Mouse (Mus musculus): Measurements from ENCODE around the gene Slc4a8.

Gene Slc4a8

GRCm38 (mm10) chr15:100761419-100762185 is at the start of gene Slc4a8:
Gene Slc4a8, plus strand, starts transcription at chr15:100761747.
- DNase-seq (ENCODE audit: low read depth, low spot score): peak; percentile 80

GRCm38 (mm10) chr15:100714470-100714869 is 47.1 kb upstream of the Slc4a8 start:
- no peak for DNase-seq (ENCODE audit: low read depth, low spot score)

GRCm38 (mm10) chr15:100715399-100715993 is 46.1 kb upstream of the Slc4a8 start:
- no peak for DNase-seq (ENCODE audit: low read depth, low spot score)

GRCm38 (mm10) chr15:100717933-100718332 is 43.6 kb upstream of the Slc4a8 start:
- DNase-seq (ENCODE audit: low read depth, low spot score): no peak

- DNase-seq (ENCODE audit: low read depth, low spot score): no peak
These were observed 43.0 kb upstream of the Slc4a8 start for GRCm38 (mm10) chr15:100718572-100718971.

- no peak for DNase-seq (ENCODE audit: low read depth, low spot score)
These were observed 42.3 kb upstream of the Slc4a8 start for GRCm38 (mm10) chr15:100719217-100719616.

GRCm38 (mm10) chr15:100720066-100720465 is 41.5 kb upstream of the Slc4a8 start:
- DNase-seq (ENCODE audit: low read depth, low spot score): peak; percentile 50

- DNase-seq (ENCODE audit: low read depth, low spot score): no peak
These were observed 40.1 kb upstream of the Slc4a8 start for GRCm38 (mm10) chr15:100721445-100721844.

- DNase-seq (ENCODE audit: low read depth, low spot score): no peak
These were observed 39.5 kb upstream of the Slc4a8 start for GRCm38 (mm10) chr15:100722026-100722425.

GRCm38 (mm10) chr15:100722564-100722963 is 39.0 kb upstream of the Slc4a8 start:
- no peak for DNase-seq (ENCODE audit: low read depth, low spot score)

- no peak for DNase-seq (ENCODE audit: low read depth, low spot score)
These were observed 38.0 kb upstream of the Slc4a8 start for GRCm38 (mm10) chr15:100723505-100723904.

- no peak for DNase-seq (ENCODE audit: low read depth, low spot score)
These were observed 34.8 kb upstream of the Slc4a8 start for GRCm38 (mm10) chr15:100726721-100727120.

GRCm38 (mm10) chr15:100727834-100728233 is 33.7 kb upstream of the Slc4a8 start:
- DNase-seq (ENCODE audit: low read depth, low spot score): no peak

GRCm38 (mm10) chr15:100728586-100728985 is 33.0 kb upstream of the Slc4a8 start:
- no peak for DNase-seq (ENCODE audit: low read depth, low spot score)

GRCm38 (mm10) chr15:100729281-100729985 is 32.1 kb upstream of the Slc4a8 start, which contains the start of gene Galnt6:
Gene Galnt6, minus strand, starts transcription at chr15:100729376.
- no peak for DNase-seq (ENCODE audit: low read depth, low spot score)

GRCm38 (mm10) chr15:100731081-100731480 is 30.5 kb upstream of the Slc4a8 start:
- DNase-seq (ENCODE audit: low read depth, low spot score): no peak

GRCm38 (mm10) chr15:100732580-100732979 is 29.0 kb upstream of the Slc4a8 start:
- no peak for DNase-seq (ENCODE audit: low read depth, low spot score)

GRCm38 (mm10) chr15:100735095-100735952 is 26.2 kb upstream of the Slc4a8 start:
- DNase-seq (ENCODE audit: low read depth, low spot score): no peak

GRCm38 (mm10) chr15:100735953-100736300 is 25.6 kb upstream of the Slc4a8 start:
- no peak for DNase-seq (ENCODE audit: low read depth, low spot score)

- DNase-seq (ENCODE audit: low read depth, low spot score): no peak
These were observed 23.9 kb upstream of the Slc4a8 start for GRCm38 (mm10) chr15:100737667-100738066.

- no peak for DNase-seq (ENCODE audit: low read depth, low spot score)
These were observed 23.2 kb upstream of the Slc4a8 start for GRCm38 (mm10) chr15:100738351-100738781.

- DNase-seq (ENCODE audit: low read depth, low spot score): no peak
These were observed 22.1 kb upstream of the Slc4a8 start for GRCm38 (mm10) chr15:100739442-100739841.
